Mouse (Mus musculus) embryonic facial prominence, embryonic 13.5 days (tissue): Measurements from ENCODE around the gene Stx6. TPM values are rescaled to one million over a fixed set of nuclear protein-coding genes. Genes with fewer than 3 reads are reported as not detected.

Experiments
- ATAC-seq: fragments of 200-750 bp; cut with Nextera tagmentation; 2 replicates; pipeline ENCODE4 v1.8.0; 2017; ENCODE audit warnings: low read depth; ENCODE audit not compliant: insufficient number of reproducible peaks, insufficient read depth, low FRiP score, low TSS enrichment
- H3K27ac ChIP-seq: fragments of 300-500 bp; sonication (generic); 2 replicates; pipeline ENCODE4 v1.5.1; 2015; ENCODE audit warnings: moderate library complexity, mild to moderate bottlenecking, inconsistent platforms
- H3K27me3 ChIP-seq: fragments of 300-500 bp; sonication (generic); 2 replicates; pipeline ENCODE4 v1.6.1; 2015; ENCODE audit warnings: mild to moderate bottlenecking, inconsistent platforms
- H3K36me3 ChIP-seq: fragments of 300-500 bp; sonication (generic); 2 replicates; pipeline ENCODE4 v1.6.1; 2015; ENCODE audit warnings: mild to moderate bottlenecking, inconsistent platforms
- H3K4me1 ChIP-seq: fragments of 300-500 bp; sonication (generic); 2 replicates; pipeline ENCODE4 v1.6.1; 2015; ENCODE audit warnings: inconsistent platforms
- H3K4me2 ChIP-seq: fragments of 300-500 bp; sonication (generic); 2 replicates; pipeline ENCODE4 v1.6.1; 2015; ENCODE audit warnings: moderate library complexity, mild to moderate bottlenecking, inconsistent platforms
- H3K4me3 ChIP-seq: fragments of 300-500 bp; sonication (generic); 2 replicates; pipeline ENCODE4 v1.5.1; 2015; ENCODE audit warnings: mild to moderate bottlenecking, inconsistent platforms
- H3K9ac ChIP-seq: fragments of 300-500 bp; sonication (generic); 2 replicates; pipeline ENCODE4 v1.6.1; 2015; ENCODE audit warnings: mild to moderate bottlenecking, inconsistent platforms
- H3K9me3 ChIP-seq: fragments of 300-500 bp; sonication (generic); 2 replicates; pipeline ENCODE4 v1.6.1; 2016; ENCODE audit warnings: inconsistent platforms
- WGBS: fragments of 180-500 bp; shearing (Covaris S2); methylation state at CpG from one replicate; pipeline ENCODE4 v1.1.7; 2015; ENCODE audit warnings: mixed read lengths; 5-methylcytosine and 5-hydroxymethylcytosine counted together
- polyA plus RNA-seq: library from polyadenylated mRNA; unstranded; fragments of >200 nt; fragmentation: Nextera tagmentation; extraction: Ambion mirVana; gene quantifications from 2 replicates; pipeline ENCODE4 v1.2.1, GENCODE M21; 2015

The Stx6 gene
- polyA plus RNA-seq, 1 experiment from 2014 or later: 97.1 TPM

GRCm38 (mm10) chr1:155247441-155247840 lies 88.9 kb downstream of the Stx6 start:
- WGBS: 24% methylated on average over 5 of the region's 5 CpGs

DNA sequence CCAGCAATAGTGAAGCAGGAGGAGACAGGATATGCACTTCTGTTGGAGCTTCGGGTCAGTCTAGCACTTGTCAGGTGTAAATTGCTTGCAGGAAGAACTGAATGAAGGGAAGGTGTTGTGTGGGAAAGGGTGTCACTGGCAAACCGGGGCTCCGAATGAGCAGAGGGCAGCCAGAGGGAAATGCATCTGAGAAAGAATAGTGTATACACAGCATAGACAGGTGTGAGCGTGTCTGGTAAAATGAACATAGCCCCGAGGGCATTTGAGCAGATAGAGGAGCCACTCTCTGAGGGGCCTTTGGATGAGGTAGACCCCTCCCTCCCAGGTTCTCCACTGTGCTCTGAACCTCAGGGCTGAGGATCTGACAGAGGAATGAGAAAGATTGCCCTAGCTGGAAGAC lies 89.5 kb downstream of the Stx6 start:
- H3K36me3 ChIP-seq: no peaks in the 10 kb centered on the region
- no peak for ATAC-seq

More at GRCm38 (mm10) chr1:155247441-155247840, 88.9 kb downstream of the Stx6 start:
- H3K36me3 ChIP-seq: no peaks in the 10 kb centered on the region
- H3K9ac ChIP-seq: no peak overlapping the region
- H3K27me3 ChIP-seq: peaks cover 5% of the 10 kb centered on the region; the same call in 1 of the 2 replicates
- no peak overlapping the region for H3K4me3 ChIP-seq
- H3K27ac ChIP-seq: no peak overlapping the region
- peaks cover 16% of the 10 kb centered on the region for H3K4me1 ChIP-seq
- no peak for ATAC-seq
- no peaks in the 10 kb centered on the region for H3K9me3 ChIP-seq
- H3K4me2 ChIP-seq: no peak overlapping the region

GRCm38 (mm10) chr1:155249896-155250295 lies 91.4 kb downstream of the Stx6 start:
- H3K4me3 ChIP-seq: no peak overlapping the region
- peaks cover 11% of the 10 kb centered on the region for H3K4me1 ChIP-seq
- no peak overlapping the region for H3K27ac ChIP-seq
- 53% methylated on average over 5 of the region's 5 CpGs for WGBS
- no peak for ATAC-seq
- no peak overlapping the region for H3K9ac ChIP-seq
- no peaks in the 10 kb centered on the region for H3K9me3 ChIP-seq
- H3K36me3 ChIP-seq: no peaks in the 10 kb centered on the region
- H3K4me2 ChIP-seq: no peak overlapping the region
- H3K27me3 ChIP-seq: peaks cover 3% of the 10 kb centered on the region; the same call in 1 of the 2 replicates

More for the DNA sequence above, 89.5 kb downstream of the Stx6 start:
- no peak overlapping the region for H3K27ac ChIP-seq
- H3K4me1 ChIP-seq: peaks cover 17% of the 10 kb centered on the region
- H3K27me3 ChIP-seq: peaks cover 5% of the 10 kb centered on the region; the same call in 1 of the 2 replicates
- WGBS: 59% methylated on average over 5 of the region's 5 CpGs
- H3K9me3 ChIP-seq: no peaks in the 10 kb centered on the region
- H3K4me2 ChIP-seq: no peak overlapping the region
- no peak overlapping the region for H3K9ac ChIP-seq
- H3K4me3 ChIP-seq: no peak overlapping the region

DNA sequence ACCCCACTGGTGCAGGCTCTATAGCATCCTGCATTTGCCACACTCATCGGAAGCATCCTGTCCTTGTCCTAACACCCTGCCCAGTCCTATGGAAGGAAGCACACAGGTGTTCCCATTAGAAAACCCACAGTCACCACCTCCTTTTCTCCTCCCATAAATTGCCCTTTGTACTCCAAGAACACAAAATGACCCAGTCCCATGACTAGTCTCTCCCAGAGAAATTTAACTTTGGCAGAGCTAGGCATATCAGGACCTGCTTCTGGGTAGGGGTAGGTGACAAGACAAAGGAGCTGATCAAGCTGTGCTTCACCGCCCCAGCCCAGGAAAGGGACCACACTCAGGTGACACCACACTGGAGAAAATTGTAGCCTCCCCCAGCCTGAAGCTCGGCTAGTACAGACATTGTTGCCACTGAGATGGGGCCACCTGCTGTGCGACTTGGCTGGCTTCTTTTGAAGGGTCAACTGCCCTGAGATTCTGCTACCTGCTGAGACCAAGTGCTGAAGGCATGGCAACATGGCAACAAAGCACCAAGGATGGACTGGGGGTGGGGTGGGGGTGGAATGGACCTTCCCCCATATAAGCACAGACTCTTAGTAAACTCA lies 92.1 kb downstream of the Stx6 start:
- H3K36me3 ChIP-seq: no peaks in the 10 kb centered on the region
- H3K4me3 ChIP-seq: no peak overlapping the region
- no peak overlapping the region for H3K4me2 ChIP-seq
- no peak overlapping the region for H3K27ac ChIP-seq
- no peak overlapping the region for H3K9ac ChIP-seq
- WGBS: 40% methylated on average over 4 of the region's 4 CpGs
- H3K27me3 ChIP-seq: peaks cover 2% of the 10 kb centered on the region; the same call in 1 of the 2 replicates
- ATAC-seq: no peak
- H3K9me3 ChIP-seq: no peaks in the 10 kb centered on the region
- H3K4me1 ChIP-seq: peaks cover 4% of the 10 kb centered on the region

DNA sequence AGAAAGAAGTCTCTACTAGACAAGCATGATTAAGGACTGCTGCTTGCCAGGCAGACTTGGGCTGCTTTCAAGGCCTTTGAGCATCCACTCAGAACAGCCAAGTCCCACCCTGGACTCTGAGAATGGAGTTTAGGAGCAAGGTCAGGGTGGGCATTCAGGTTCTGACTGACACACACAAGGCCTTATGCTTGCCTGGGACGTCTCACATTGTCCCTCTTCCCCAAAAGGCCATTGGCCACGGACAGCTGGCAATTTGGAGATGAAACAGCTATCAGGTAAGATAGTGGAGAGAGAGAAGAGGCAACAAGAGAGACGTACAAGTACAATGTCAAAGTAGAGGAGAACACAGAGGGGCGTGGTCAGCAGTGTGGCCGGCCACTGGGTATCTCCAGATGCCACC lies 93.1 kb downstream of the Stx6 start:
- H3K4me2 ChIP-seq: no peak overlapping the region
- no peak for ATAC-seq
- H3K27me3 ChIP-seq: no peaks in the 10 kb centered on the region
- H3K27ac ChIP-seq: no peak overlapping the region
- WGBS: 79% methylated on average over 5 of the region's 5 CpGs
- no peak overlapping the region for H3K9ac ChIP-seq
- no peak overlapping the region for H3K4me3 ChIP-seq
- no peaks in the 10 kb centered on the region for H3K9me3 ChIP-seq
- H3K4me1 ChIP-seq: peaks cover 3% of the 10 kb centered on the region; the same call in 1 of the 2 replicates
- H3K36me3 ChIP-seq: no peaks in the 10 kb centered on the region

- Histone ChIP-seq H3K27me3 (no peaks in the 10 kb centered on the region), H3K27ac (no peak overlapping the region), H3K9ac (no peak overlapping the region), H3K4me3 (no peak overlapping the region), H3K4me1 (peaks cover 3% of the 10 kb centered on the region; the same call in 1 of the 2 replicates), H3K36me3 (no peaks in the 10 kb centered on the region), H3K4me2 (no peak overlapping the region), H3K9me3 (no peaks in the 10 kb centered on the region)
- ATAC-seq: no peak
- WGBS: 51% methylated on average over 6 of the region's 6 CpGs
These were observed 94.2 kb downstream of the Stx6 start for GRCm38 (mm10) chr1:155252631-155253121.

GRCm38 (mm10) chr1:155253126-155253525 lies 94.6 kb downstream of the Stx6 start:
- Histone ChIP-seq H3K4me2 (no peak overlapping the region), H3K4me3 (no peak overlapping the region), H3K27ac (no peak overlapping the region), H3K9ac (no peak overlapping the region), H3K4me1 (0 out of 2 replicates have a peak, but pooled peaks cover 3% of the 10 kb centered on the region), H3K27me3 (no peaks in the 10 kb centered on the region), H3K36me3 (no peaks in the 10 kb centered on the region), H3K9me3 (no peaks in the 10 kb centered on the region)
- 52% methylated on average over 12 of the region's 12 CpGs for WGBS
- ATAC-seq: no peak

DNA sequence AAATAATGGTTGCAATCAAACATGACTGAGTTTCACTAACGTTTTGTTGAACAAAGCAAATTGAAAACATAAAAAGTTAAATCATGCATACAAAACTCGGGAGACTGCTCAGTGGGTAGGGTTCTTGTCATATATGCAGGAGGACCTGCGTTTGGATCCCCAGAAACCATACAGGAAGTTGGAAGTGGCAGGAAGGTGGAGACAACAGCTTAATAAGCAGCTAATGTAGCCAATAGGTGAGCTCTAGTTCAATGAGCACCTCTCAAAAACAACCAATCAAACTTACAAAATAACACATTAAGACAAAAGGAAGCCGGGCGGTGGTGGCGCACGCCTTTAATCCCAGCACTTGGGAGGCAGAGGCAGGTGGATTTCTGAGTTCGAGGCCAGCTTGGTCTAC lies 95.8 kb downstream of the Stx6 start:
- Histone ChIP-seq H3K4me2 (no peak overlapping the region), H3K27me3 (no peaks in the 10 kb centered on the region), H3K9me3 (no peaks in the 10 kb centered on the region), H3K4me3 (no peak overlapping the region), H3K4me1 (0 out of 2 replicates have a peak, but pooled peaks cover 3% of the 10 kb centered on the region), H3K9ac (no peak overlapping the region), H3K27ac (no peak overlapping the region), H3K36me3 (no peaks in the 10 kb centered on the region)
- WGBS: 82% methylated on average over 8 of the region's 8 CpGs
- ATAC-seq: no peak

Other genes starting within 250 kb of the Stx6 start
- gene Ier5, start 59.1 kb upstream of the Stx6 start, polyA plus RNA-seq: 7.5 and 9.2 TPM in 2 replicates
- gene Mr1, start 11.9 kb upstream of the Stx6 start, polyA plus RNA-seq: 9.1 and 11.8 TPM in 2 replicates
- gene BC034090, start 85.7 kb downstream of the Stx6 start, polyA plus RNA-seq: 6.8 and 7.5 TPM in 2 replicates